Mouse (Mus musculus): ENCODE measurements at regions not wholly inside any gene's neighbourhood (a gene's known extent, or its start where the extent isn't known, plus 50 kb on each side); places are given as distances from the start of the nearest gene placed in this dataset.
A peak's percentile ranks its signal among the peaks of the same experiment; 100 is the strongest.

DNA sequence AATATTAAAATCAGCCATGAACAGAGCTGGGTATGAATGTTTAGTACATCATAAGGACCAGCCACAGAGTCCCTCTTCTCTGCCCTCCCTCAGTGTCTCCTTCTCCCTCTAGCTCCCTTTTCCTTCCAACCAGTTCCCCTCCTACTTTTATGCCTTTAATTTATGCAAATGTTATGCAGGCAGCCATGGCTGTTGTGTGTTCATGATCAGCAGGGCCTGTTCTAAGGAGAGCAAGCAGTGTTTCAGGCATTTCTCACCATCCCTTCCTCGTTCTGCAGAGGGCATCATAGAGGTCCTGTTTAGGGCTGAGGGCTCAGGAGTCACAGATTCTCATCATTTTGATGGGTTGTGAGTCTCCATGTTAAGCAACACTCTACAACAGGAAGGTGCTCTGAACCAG, 162.4 kb upstream of the Dkk2 start:
- DNase-seq, result no peak

DNA sequence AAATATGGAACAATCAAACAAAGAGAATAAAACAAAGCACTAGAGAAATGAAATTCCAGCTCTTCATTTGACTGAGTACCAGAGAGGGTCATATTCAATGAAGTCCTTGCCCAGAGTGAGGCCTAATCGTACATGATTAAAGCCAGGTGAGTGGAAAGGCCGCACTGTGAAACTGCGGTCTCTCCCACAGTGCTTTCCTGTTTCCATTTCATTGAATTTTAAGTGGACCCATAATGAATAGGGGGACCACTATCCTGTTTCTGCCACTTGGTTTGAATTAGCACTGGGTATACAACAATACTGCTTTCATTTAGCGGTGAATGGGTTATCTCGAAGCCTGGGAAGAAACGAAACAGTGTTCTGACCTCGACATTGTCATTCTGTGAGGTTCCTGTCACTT, 144.2 kb upstream of the Dkk2 start:
- DNase-seq, result no peak

DNA sequence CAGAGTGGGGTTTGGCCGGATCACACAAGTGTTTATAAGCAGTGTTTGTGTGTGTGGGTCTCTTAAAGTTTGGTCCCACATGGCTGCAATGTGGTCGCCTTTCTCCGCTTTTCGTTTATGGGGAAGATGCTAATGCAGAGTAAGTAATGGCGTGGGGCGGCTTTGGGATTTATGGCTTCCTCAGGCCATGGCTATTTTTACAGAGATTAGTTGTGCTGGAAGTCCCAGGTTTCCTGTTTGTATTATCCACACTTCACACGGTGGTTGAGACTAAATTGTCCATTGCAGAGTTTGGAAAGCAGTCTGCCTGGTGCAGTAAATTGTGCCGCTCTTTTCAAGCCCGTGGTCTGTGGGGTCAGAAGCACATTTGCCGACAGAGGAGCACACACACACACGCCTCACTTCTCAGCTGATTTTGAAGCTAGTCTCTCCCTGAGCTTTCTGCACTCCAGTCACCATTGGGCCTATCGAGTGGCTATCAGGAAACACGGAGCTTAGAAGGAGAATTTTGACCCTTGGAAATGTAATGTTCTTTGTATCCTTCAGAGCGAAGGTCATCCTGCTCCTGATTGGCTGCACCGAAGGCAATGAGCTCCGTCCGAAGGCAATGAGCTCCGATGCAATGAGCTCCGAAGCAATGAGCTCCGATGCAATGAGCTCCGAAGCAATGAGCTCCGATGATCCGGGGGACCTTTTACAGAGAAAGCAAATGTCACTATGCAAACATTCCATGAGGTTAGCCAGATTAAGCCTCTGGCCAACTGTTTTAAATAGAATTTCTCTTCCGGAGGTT, 142.9 kb upstream of the Dkk2 start:
- peak; percentile 43 for DNase-seq

DNA sequence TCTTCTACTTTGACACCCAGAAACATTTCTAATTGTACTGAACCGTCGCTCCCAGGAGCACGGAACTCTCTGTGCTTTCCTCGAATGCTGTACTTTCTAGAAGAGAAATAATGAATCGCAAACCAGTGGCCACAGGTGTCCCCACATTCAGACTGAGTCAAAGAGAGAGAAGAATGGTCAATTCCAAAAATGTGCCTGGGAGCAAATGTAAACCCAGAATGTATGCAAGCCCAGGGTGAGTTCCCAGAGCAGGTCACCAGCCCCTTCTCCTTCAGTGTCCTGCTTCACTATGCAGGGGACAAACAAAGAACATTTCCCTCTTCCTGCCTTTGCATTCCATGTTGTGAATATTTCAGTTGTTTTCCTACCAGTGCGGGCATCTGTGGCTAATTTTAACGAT, 141.7 kb upstream of the Dkk2 start:
- no peak for DNase-seq

DNA sequence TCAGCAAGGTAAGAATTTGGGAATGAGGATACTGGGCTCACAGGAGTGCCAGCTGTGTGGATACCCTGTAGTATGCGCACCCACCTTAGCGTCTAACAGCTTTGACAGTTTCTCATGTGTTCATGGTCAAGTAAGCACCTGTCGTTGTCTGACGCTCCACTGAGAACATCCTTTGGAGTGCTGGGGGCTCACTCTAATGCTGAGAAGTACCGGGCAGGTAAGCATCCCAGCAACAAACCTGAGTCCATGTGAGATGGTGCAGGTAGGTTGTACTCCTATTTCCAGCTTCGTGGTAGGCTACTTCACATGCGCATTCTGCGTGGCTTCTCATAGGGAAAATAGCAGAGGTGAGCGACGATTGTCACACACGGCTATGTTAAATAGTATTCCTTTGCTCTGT, 129.3 kb upstream of the Dkk2 start:
- no peak for DNase-seq

DNA sequence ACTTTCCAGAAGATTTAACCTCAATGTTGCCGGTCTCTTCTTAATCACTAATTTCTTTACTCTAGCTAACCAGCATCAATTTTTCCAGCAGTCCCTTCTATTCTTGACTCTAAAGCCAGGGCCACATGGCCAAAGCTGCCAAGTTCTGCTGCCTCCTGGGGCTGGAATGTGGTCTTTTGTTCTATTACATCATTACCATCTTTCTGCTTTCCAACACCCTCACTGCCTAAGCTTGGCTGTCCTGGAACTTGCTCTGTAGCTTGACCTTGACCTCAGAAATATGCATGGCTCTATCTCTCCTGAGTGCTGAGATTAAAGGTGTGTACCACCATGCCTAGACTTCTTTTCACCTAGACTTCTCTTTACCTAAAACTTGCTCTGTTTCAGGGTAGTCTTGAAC, 124.5 kb upstream of the Dkk2 start:
- DNase-seq, result no peak

DNA sequence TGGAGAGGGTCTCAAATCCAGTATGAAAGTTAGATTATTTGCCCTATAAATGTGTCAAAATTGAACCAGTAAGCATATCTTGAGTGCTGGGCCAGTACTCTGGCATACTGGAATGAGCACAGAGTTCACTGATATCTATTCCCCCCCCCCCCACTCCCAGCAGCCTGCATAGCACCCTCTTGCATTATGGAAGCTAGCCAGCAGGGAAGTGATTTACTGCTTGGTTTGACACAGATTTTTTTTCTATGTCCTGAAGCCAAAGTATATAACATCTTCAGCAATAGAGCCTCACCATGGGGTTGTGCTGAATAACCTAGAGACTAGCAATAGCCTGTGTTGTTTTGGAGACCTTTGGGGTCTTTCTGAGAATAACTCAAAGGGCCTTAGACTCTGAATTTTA, 123.5 kb upstream of the Dkk2 start:
- DNase-seq, result peak; percentile 17

DNA sequence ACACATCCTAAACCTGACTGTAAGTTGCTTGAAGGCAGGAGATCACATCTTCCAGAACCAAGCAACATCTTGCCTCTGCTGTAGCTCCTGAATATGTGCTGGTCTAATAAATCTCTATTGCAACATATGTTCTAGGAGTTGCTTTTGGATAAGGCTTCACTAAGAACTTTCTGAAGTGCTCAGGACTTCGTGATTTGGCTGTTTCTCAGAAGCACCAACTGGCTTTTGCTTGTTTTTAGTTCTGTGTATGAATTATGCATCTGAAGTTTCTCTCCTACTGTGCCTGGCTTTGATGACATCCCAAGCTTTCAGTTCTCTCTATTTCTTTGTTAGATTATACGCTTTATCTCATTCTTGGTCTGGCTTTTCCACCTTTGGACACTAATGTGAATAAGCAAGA, 122.2 kb upstream of the Dkk2 start:
- no peak for DNase-seq

DNA sequence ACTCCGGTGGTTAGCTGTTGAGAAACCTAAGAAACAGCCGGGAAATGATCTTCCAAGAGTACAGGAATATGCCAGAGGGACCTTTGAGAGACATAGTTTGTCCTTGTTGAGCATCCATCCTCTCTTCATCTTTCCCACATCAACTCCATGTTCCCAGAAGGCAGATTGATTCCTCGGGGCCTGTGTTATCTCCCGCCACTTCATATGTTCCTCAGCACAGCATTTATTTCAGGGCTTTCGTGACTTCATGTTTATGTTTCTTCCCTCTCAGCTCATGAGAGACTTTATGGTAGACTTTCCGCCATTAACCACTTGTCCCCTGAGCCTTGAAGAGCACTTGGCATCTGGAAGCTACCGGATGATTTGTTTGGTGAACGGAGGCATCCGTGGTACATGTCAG, 120.1 kb upstream of the Dkk2 start:
- no peak for DNase-seq

DNA sequence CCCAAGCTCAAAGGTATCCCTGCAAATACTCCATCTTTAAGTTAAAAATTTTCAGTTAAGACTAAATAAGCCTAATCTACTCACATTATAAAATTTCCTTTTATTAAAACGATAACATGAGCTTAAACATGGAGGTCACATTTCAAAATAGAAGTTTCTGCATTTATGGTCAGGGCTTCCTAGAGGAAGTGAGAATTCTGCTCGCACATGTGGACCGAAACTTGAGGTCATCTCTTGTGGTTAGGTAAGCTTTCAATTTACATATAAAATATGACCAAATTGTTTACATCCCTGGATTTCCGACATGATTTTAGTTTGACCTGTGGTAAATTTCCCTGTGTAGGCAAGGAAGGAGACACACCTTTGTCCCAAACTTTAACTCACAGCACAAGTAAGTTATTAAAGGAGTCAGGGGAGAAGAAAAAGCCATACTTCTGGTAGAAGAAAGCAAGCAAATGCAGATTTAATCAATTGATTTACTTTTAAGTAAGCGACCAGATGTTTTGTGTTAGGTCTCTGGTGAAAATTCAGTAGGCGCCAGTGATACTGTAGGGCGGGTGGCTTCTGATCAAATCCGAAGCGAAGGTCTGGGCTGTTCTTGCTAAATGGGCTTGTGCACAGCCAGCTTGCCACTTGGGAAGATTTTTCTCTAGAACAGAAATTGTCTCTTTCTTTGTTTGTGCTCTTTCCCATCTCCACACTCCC, 119.5 kb upstream of the Dkk2 start:
- no peak for DNase-seq

DNA sequence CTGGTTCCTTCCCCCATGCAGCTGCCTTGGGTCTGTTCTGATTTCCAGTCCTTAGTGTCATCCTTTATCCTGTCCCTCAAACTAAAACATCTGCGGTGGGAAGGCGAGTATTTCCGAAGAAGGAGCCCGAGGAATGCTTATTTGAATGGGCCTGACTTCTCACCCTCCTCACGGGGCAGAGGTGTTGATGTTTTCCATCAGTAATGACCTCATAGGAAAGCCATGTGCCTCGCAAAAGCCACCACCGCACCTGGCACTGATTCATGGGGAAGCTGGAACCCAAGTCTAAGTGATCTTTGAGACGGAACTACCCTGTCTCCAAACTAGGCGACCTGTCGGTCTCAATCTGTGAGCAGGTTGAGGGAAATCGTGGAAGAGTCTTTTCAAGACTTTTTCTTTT, 117.8 kb upstream of the Dkk2 start:
- no peak for DNase-seq

DNA sequence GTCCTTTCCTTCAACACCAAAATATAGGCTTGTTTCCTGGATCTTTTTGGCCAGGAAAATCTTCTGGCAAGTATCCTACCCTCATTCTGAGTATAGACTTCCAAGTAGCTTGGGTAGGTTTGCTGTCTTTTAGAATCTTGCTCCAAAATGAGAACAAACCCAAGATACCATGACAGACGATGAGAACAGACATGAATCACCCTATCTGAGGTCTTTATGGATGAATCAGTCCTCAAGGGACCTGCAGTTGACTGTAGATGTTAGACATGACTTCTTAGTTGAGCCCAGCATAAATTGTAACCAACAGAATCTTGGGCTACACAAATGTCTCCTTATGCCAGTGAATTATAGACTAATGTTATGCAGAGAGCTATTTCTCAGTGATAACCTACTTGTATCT, 114.3 kb upstream of the Dkk2 start:
- DNase-seq, result no peak

DNA sequence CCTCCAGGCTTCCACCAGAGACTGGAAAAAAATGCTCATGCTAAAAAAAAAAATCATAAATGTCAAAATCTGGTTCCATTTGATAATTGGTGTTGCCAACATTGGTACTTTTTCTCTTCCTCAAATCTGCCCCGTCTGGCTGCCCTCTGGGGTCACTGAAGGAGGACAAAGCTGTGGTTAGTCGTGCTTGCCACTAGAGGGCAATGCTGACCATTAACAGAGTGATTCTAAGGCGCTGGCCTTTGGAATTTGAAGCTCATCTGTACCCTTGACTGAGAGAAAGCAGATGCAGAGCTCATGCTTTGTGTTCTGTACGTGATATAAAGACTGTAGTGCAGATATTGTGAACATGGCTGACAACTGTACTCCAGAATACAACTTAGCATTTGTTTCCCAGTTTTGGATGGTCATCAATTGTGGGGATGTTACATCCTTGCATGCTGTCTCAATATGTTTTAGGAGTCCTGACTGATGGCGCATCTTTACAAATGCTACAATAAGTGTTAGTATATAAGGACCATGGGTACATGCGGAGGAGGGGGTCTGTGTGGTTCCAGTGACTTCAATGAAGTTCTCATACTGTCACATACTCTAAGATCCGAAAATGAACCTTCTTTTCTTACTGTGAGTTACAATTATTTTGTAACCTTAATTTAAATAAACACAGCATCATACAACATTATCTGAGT, 109.0 kb upstream of the Dkk2 start:
- DNase-seq, result peak; percentile 74

DNA sequence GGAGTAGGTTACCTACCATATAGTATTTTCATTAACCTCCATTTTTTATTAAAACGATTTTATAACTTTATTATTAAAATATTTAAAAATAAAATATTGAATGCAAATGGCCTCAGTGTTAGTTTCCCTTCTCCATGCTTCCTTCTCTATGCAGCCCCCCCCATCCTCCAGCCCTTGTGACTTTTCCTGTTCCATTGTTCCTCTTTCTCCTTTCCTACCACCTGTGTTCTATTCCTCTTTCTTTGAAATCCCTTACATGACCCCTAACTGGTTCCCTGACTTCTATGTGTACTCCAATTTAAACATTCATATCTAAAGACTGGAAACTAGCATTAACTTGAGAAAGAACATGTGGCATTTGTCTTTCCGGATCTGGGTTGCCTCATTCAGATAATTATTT, 101.8 kb upstream of the Dkk2 start:
- no peak for DNase-seq

DNA sequence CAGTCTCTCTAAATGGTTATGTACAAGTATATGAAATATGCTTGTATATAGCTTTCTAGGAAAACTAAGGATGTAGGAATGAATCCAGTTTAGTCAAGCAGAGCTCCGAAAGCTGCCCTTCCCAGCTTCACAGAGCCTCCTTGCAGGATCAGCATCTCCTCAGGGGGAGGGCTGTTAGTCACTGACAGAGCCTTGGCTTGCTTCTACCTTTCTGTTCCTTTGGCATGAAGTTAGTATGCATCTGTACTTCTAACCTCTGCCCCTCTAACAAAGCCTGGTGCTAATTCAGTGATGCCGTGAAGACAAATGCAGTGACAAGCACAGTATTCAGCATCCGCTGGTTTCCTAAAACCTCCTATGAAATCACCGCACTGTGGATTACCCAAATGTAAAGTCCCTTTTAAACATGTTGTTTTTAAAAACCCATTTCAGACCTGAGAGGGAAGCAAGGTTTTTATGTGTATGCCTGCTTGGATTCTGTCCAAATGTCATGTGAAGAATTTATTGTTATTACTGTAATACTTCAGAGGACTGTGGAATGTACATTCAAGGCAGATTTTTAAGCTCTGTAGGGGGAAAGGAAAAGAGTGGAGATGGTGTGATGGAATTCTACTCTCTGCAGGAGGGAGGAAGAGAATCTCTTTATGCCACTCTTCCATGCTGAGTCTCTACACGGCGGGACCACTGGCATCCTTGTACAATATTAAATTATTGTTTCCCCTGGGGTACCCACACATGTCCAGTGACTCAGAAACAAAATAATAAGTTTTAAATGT, 86.1 kb upstream of the Dkk2 start:
- no peak for DNase-seq

DNA sequence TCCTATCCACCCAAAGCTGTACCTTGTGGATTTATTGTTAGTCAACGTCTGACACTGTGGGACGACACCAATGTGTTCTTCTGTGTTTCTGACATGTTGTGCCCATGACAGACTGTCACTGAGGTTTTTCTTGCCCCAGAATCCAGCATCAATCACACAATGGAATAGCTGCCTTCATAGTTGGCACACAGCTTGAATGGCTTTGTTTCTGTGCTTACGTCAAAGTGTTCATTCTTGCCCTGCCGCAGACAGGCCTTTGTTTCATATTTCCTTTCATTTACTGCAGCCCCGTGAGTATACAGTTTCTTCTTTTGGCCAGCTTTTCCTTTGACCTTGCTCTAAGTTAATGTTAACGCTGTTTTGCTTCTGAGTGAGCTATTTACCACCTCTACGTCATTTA, 78.9 kb upstream of the Dkk2 start:
- peak; percentile 26 for DNase-seq

DNA sequence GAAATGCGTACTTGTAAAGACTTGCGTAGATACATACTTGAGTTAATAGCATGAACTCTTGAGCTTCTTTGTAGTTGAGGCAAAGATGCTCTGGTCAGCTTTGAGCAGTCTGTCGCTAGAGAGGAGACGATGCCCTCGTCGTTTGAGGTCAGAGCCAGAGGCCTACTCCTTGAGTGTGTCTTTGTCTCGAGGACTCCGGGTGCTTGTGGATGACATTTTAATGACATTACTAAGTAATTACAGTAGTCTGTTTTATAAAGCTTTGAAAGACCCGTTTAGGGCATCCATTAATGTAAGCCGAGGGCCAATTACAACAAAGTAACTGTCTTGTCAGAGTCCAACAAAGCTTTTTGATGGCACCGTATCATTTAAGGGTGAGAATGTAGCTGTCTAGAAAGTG, 78.2 kb upstream of the Dkk2 start:
- no peak for DNase-seq

DNA sequence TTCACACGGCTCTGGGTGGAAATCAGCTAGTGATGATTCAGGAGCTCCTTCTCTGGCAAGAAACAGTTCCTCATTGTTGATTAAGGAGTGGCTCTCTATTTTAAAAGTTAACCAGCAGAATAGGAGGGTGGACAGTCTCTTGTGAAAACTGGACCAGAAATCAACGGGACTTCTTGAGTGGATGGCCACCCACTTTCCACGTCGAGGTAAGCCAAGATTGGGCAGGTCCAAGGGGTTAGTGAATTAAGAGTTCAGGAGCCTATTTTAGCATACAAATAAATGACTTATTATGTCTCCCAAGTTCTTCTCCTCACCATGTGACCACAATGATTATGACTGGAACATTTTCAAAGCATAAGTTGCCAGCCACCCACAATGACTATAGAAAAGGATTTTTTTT, 77.7 kb upstream of the Dkk2 start:
- no peak for DNase-seq

DNA sequence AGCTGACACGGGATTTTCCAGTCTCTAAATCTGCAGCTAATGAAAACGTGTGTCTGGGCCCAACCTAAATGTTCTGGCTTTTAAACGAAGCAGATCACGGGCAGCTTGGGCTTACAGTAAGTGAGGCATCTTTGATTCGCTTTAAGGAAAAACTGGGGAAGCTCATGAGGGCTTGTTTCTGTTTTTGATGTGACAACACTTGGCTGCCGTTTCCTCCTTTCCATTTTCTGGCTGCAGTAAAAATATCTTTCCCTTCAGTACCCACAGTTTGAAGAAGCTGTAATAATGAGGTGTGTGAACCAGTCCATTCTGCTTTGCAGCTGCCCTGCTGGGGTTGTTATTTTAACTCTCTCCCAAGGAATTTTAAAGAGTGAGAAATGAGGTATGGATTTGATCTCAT, 69.9 kb upstream of the Dkk2 start:
- DNase-seq, result no peak

DNA sequence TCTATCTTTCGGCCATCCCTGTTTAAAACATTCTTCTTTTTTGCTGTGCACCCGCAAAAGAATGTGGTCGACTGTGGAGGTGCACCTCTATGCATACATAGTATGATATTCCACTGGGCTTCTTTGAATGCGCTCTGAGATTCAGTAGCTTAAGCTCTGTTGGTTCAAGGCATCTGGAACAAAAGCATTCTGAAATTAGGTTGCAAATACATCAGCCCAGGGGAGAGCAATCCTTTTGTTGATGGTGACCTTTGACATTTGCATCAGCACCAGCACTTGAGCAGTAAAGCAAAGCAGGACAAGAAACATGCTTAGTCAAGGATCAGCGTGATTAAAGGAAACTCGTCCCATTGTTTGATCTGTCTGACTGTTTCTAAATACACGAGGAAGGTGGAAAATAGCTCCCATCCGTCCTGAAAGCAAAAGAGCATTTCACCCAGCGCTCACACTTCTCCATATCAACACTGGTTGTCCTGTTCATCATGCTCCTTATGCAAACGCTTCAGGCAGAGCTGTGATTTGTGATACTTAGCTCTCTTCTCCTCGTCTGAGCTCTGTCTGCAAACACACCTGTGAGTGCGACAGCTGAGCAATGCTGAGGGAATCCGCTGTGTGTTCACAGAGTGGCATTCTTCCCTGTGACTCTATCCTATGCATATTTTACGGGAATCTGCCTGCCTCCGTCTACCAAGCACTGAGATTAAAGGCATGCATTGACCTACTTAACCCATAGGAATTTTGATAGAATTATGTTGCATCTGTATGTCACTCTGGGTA, 67.4 kb upstream of the Dkk2 start:
- no peak for DNase-seq

DNA sequence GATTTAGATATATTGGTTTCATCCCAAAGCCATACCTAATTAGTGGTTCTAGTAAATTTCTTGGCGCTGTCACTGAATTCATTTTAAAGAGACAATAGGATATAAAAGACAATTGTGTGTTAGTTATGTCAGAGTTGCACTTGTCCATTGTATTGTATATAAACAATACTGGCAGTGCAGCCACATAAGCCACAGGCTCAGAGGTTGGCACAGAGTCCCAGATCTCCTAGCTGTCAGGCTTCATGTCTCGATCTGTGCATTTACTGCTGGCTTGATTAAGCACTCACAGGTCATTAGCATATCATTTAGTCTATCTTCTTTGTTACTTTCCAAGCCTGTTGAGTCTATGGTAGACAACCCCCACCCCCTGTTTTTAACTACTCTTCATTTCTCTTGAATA, 66.6 kb upstream of the Dkk2 start:
- DNase-seq, result no peak

DNA sequence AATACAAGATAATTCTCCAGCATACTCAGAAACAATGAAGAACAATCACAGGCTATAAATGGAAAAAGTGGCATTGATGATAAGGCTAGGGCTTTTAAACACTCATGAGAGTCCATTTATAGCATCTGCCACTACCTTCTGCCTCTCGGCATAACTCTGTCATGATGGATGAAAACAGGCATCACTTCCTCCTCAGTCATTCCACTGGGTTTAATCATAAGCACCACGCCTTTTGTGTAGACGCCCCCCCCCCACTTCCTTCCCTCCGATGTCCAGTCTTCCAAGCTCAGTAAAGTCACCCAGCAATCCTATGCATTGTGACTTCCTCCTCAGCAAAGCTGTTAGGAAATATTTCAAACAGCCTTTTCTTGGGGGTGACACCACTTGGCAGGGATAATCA, 63.1 kb upstream of the Dkk2 start:
- DNase-seq, result no peak

DNA sequence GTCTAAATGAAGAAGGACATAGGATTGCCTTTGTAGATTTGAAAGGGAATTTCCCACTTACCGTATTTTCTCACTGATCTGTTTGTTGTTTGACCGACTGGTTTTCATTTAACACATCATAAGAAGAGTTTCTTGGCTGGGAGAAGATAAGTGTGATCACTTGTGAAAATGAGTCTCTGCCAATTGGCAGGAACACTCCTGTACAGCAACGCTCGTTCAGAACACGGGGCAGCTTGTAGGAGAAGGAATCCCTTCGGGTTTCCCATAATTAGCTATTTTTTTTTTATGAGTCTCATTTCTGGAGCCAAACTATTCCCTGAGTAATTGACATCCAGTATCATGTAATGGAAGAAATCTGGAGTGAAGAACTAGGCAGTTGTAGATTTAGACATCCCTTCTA, 61.8 kb upstream of the Dkk2 start:
- no peak for DNase-seq
